Mouse (Mus musculus) hindbrain, embryonic 15.5 days (tissue): ENCODE results near the gene Fam222b. TPM values are rescaled to one million over a fixed set of nuclear protein-coding genes. Genes with fewer than 3 reads are reported as not detected.

Source experiments
- ATAC-seq: fragments of 200-750 bp; cut with Nextera tagmentation; 2 replicates; pipeline ENCODE4 v1.8.0; 2017; ENCODE audit warnings: low read depth, moderate number of reproducible peaks, moderate TSS enrichment; ENCODE audit not compliant: low FRiP score
- H3K27ac ChIP-seq: fragments of 300-500 bp; sonication (generic); replicated peaks from 2 replicates; pipeline ENCODE4 v1.5.1; 2015; ENCODE audit warnings: mild to moderate bottlenecking, inconsistent platforms
- H3K27me3 ChIP-seq: fragments of 300-500 bp; sonication (generic); 2 replicates; pipeline ENCODE4 v1.6.1; 2015; ENCODE audit warnings: control low read depth, inconsistent platforms
- H3K36me3 ChIP-seq: fragments of 300-500 bp; sonication (generic); 2 replicates; pipeline ENCODE4 v1.6.1; 2015; ENCODE audit warnings: control low read depth, inconsistent platforms
- H3K4me1 ChIP-seq: fragments of 300-500 bp; sonication (generic); replicated peaks from 2 replicates; pipeline ENCODE4 v1.6.1; 2015; ENCODE audit warnings: control low read depth, inconsistent platforms
- H3K4me2 ChIP-seq: fragments of 300-500 bp; sonication (generic); 2 replicates; pipeline ENCODE4 v1.6.1; 2015; ENCODE audit warnings: moderate library complexity, mild to moderate bottlenecking, inconsistent platforms
- H3K4me3 ChIP-seq: fragments of 300-500 bp; sonication (generic); 2 replicates; pipeline ENCODE4 v1.5.1; 2015; ENCODE audit warnings: mild to moderate bottlenecking, inconsistent platforms
- H3K9ac ChIP-seq: fragments of 300-500 bp; sonication (generic); 2 replicates; pipeline ENCODE4 v1.6.1; 2015; ENCODE audit warnings: inconsistent platforms
- H3K9me3 ChIP-seq: fragments of 300-500 bp; sonication (generic); 2 replicates; pipeline ENCODE4 v1.6.1; 2016; ENCODE audit warnings: control low read depth, inconsistent platforms
- WGBS: fragments of 180-500 bp; shearing (Covaris S2); methylation state at CpG from one replicate; pipeline ENCODE4 v1.1.7; 2015; 5-methylcytosine and 5-hydroxymethylcytosine counted together
- polyA plus RNA-seq: library from polyadenylated mRNA; unstranded; fragments of >200 nt; fragmentation: Nextera tagmentation; extraction: Ambion mirVana; gene quantifications from 2 replicates; pipeline ENCODE4 v1.2.1, GENCODE M21; 2015

Fam222b gene
- polyA plus RNA-seq, 1 experiment from 2014 or later: 33.3 TPM

GRCm38 (mm10) chr11:78071938-78072337 lies 22.5 kb upstream of the Fam222b start:
- no peaks in the 10 kb centered on the region for H3K4me1 ChIP-seq
- no peak overlapping the region for H3K4me3 ChIP-seq
- H3K27ac ChIP-seq: no peak overlapping the region
- no peak overlapping the region for H3K9ac ChIP-seq
- ATAC-seq: no peak
- H3K27me3 ChIP-seq: no peaks in the 10 kb centered on the region
- H3K4me2 ChIP-seq: no peak overlapping the region
- WGBS: 87% methylated on average over 5 of the region's 5 CpGs
- no peaks in the 10 kb centered on the region for H3K9me3 ChIP-seq
- H3K36me3 ChIP-seq: peaks cover 36% of the 10 kb centered on the region

GRCm38 (mm10) chr11:78072425-78073130 lies 21.9 kb upstream of the Fam222b start:
- H3K4me2 ChIP-seq: no peak overlapping the region
- no peaks in the 10 kb centered on the region for H3K4me1 ChIP-seq
- no peak overlapping the region for H3K9ac ChIP-seq
- WGBS: 32% methylated on average over 6 of the region's 6 CpGs
- no peak overlapping the region for H3K27ac ChIP-seq
- no peaks in the 10 kb centered on the region for H3K9me3 ChIP-seq
- H3K4me3 ChIP-seq: no peak overlapping the region
- peaks cover 37% of the 10 kb centered on the region for H3K36me3 ChIP-seq
- no peak for ATAC-seq
- H3K27me3 ChIP-seq: no peaks in the 10 kb centered on the region

GRCm38 (mm10) chr11:78073577-78074276 lies 20.7 kb upstream of the Fam222b start:
- 97% methylated on average over 9 of the region's 9 CpGs for WGBS
- H3K36me3 ChIP-seq: peaks cover 37% of the 10 kb centered on the region
- H3K9me3 ChIP-seq: no peaks in the 10 kb centered on the region
- H3K9ac ChIP-seq: no peak overlapping the region
- H3K4me1 ChIP-seq: peaks cover under 1% of the 10 kb centered on the region; the same call in 1 of the 2 replicates
- H3K27me3 ChIP-seq: no peaks in the 10 kb centered on the region
- H3K27ac ChIP-seq: no peak overlapping the region
- no peak overlapping the region for H3K4me3 ChIP-seq
- no peak for ATAC-seq
- H3K4me2 ChIP-seq: no peak overlapping the region

- Histone ChIP-seq H3K9me3 (no peaks in the 10 kb centered on the region), H3K4me3 (no peak overlapping the region), H3K27me3 (no peaks in the 10 kb centered on the region), H3K9ac (no peak overlapping the region), H3K4me1 (peaks cover 5% of the 10 kb centered on the region), H3K27ac (no peak overlapping the region), H3K4me2 (no peak overlapping the region), H3K36me3 (peaks cover 37% of the 10 kb centered on the region)
- WGBS: 95% methylated on average over 2 of the region's 2 CpGs
- no peak for ATAC-seq
Measured at GRCm38 (mm10) chr11:78074277-78074652, 20.2 kb upstream of the Fam222b start.

GRCm38 (mm10) chr11:78074666-78075065 lies 19.8 kb upstream of the Fam222b start:
- no peak for ATAC-seq
- Histone ChIP-seq H3K27me3 (no peaks in the 10 kb centered on the region), H3K4me1 (peaks cover 10% of the 10 kb centered on the region), H3K27ac (no peak overlapping the region), H3K4me3 (no peak overlapping the region), H3K4me2 (no peak overlapping the region), H3K36me3 (peaks cover 37% of the 10 kb centered on the region), H3K9ac (no peak overlapping the region), H3K9me3 (no peaks in the 10 kb centered on the region)
- 89% methylated on average over 4 of the region's 4 CpGs for WGBS

GRCm38 (mm10) chr11:78079961-78080921 lies 14.2 kb upstream of the Fam222b start, which contains the start of gene Eral1:
Gene Eral1 (minus strand): TSS chr11:78080383.
- H3K27me3 ChIP-seq: 0 out of 2 replicates have a peak, but pooled peaks cover 2% of the 10 kb centered on the region
- peak within 1 kb of the TSS; percentile 77 for H3K4me3 ChIP-seq
- H3K4me2 ChIP-seq: peak within 1 kb of the TSS; percentile 76
- ATAC-seq: peak; percentile 98
- peak within 1 kb of the TSS; percentile 77 for H3K9ac ChIP-seq
- WGBS: 1% methylated on average over 42 of the region's 42 CpGs
- H3K36me3 ChIP-seq: peaks cover 12% of the 10 kb centered on the region
- H3K27ac ChIP-seq: peak within 1 kb of the TSS; percentile 90
- no peaks in the 10 kb centered on the region for H3K9me3 ChIP-seq
- H3K4me1 ChIP-seq: peaks cover 15% of the 10 kb centered on the region

GRCm38 (mm10) chr11:78083595-78083994 lies 10.9 kb upstream of the Fam222b start:
- no peaks in the 10 kb centered on the region for H3K9me3 ChIP-seq
- ATAC-seq: no peak
- 40% methylated on average over 1 of the region's 1 CpGs for WGBS
- H3K36me3 ChIP-seq: no peaks in the 10 kb centered on the region
- H3K27ac ChIP-seq: no peak overlapping the region
- peaks cover 15% of the 10 kb centered on the region for H3K4me1 ChIP-seq
- H3K9ac ChIP-seq: no peak overlapping the region
- H3K4me2 ChIP-seq: no peak overlapping the region
- no peak overlapping the region for H3K4me3 ChIP-seq
- 0 out of 2 replicates have a peak, but pooled peaks cover 2% of the 10 kb centered on the region for H3K27me3 ChIP-seq

- no peak overlapping the region for H3K27ac ChIP-seq
- no peak for ATAC-seq
- 76% methylated on average over 4 of the region's 4 CpGs for WGBS
- H3K9ac ChIP-seq: no peak overlapping the region
- 0 out of 2 replicates have a peak, but pooled peaks cover 2% of the 10 kb centered on the region for H3K27me3 ChIP-seq
- H3K36me3 ChIP-seq: no peaks in the 10 kb centered on the region
- H3K4me3 ChIP-seq: no peak overlapping the region
- H3K4me1 ChIP-seq: no peaks in the 10 kb centered on the region
- no peak overlapping the region for H3K4me2 ChIP-seq
- H3K9me3 ChIP-seq: no peaks in the 10 kb centered on the region
Measured at GRCm38 (mm10) chr11:78086925-78087479, 7.5 kb upstream of the Fam222b start.

GRCm38 (mm10) chr11:78087756-78088281 lies 6.6 kb upstream of the Fam222b start:
- no peak overlapping the region for H3K9ac ChIP-seq
- WGBS: 89% methylated on average over 5 of the region's 5 CpGs
- no peaks in the 10 kb centered on the region for H3K4me1 ChIP-seq
- H3K36me3 ChIP-seq: no peaks in the 10 kb centered on the region
- no peak overlapping the region for H3K4me3 ChIP-seq
- H3K4me2 ChIP-seq: no peak overlapping the region
- H3K27me3 ChIP-seq: 0 out of 2 replicates have a peak, but pooled peaks cover 2% of the 10 kb centered on the region
- no peak for ATAC-seq
- no peaks in the 10 kb centered on the region for H3K9me3 ChIP-seq
- no peak overlapping the region for H3K27ac ChIP-seq

- Histone ChIP-seq H3K4me3 (peak overlapping the region; percentile 73), H3K27me3 (no peaks in the 10 kb centered on the region), H3K27ac (peak overlapping the region; percentile 82), H3K4me1 (peaks cover 30% of the 10 kb centered on the region), H3K9me3 (no peaks in the 10 kb centered on the region), H3K4me2 (peak overlapping the region; percentile 64), H3K36me3 (0 out of 2 replicates have a peak, but pooled peaks cover 3% of the 10 kb centered on the region), H3K9ac (peak overlapping the region; percentile 75)
- ATAC-seq: peak; percentile 44; the same call in 1 of the 2 replicates
- 51% methylated on average over 11 of the region's 11 CpGs for WGBS
Measured at GRCm38 (mm10) chr11:78094137-78094503, 340 bp upstream of the Fam222b start.

GRCm38 (mm10) chr11:78095144-78095516 lies 670 bp downstream of the Fam222b start:
- Histone ChIP-seq H3K9me3 (no peaks in the 10 kb centered on the region), H3K27ac (peak overlapping the region; percentile 82), H3K4me1 (peaks cover 30% of the 10 kb centered on the region), H3K36me3 (0 out of 2 replicates have a peak, but pooled peaks cover 3% of the 10 kb centered on the region), H3K4me3 (peak overlapping the region; percentile 73), H3K4me2 (peak overlapping the region; percentile 64), H3K27me3 (no peaks in the 10 kb centered on the region), H3K9ac (peak overlapping the region; percentile 75)
- 20% methylated on average over 5 of the region's 5 CpGs for WGBS
- ATAC-seq: no peak
